Mouse (Mus musculus): Measurements from ENCODE around the gene Oas2. TPM values are rescaled to one million over a fixed set of nuclear protein-coding genes. Genes with fewer than 3 reads are reported as not detected.
A peak's percentile ranks its signal among the peaks of the same experiment; 100 is the strongest.

Gene Oas2
- polyA plus RNA-seq, 1 experiment, result 22.4 TPM

DNA sequence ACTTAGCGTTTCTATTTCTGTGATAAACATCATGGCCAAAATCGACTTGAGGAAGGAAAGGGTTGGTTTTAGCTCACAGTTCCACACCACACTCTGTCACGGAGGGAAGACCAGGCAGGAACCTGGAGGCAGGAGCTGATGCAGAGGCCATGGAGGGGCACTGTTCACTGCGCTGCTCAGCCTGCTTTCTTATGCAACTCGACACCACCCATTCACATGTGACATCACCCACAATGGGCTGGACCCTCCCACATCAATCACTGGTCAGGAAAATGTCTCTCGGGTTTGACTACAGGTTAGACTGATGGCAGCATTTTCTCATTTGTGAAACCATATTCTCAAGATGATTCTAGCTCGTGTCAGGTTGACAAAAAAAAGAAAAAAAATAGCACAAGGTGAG is 28.6 kb downstream of the Oas2 start:
- 55% methylated on average over 7 of the region's 7 CpGs for WGBS
- no peak overlapping the region for H3K27ac ChIP-seq (ENCODE audit: control insufficient read depth, insufficient read depth, low read length)
- H3K36me3 ChIP-seq (ENCODE audit: control insufficient read depth, insufficient read depth, low read length), result no peaks in the 10 kb centered on the region
- no peaks in the 10 kb centered on the region for H3K27me3 ChIP-seq (ENCODE audit: control insufficient read depth, insufficient read depth, low read length)
- H3K4me3 ChIP-seq (ENCODE audit: control insufficient read depth, insufficient read depth, low read length), result no peak overlapping the region
- no peak for TF ChIP-seq POLR2A (IDR thresholded peaks at IDR 0.05; ENCODE audit: control insufficient read depth, extremely low read depth, insufficient read depth, low read length, poor library complexity)
- TF ChIP-seq CTCF (IDR thresholded peaks at IDR 0.05; ENCODE audit: borderline replicate concordance, control insufficient read depth, extremely low read depth, insufficient read depth, low read length, poor library complexity), result no peak
- no peaks in the 10 kb centered on the region for H3K4me1 ChIP-seq (replicated peaks; ENCODE audit: control insufficient read depth, insufficient read depth, low read length)
- no peak for DNase-seq

DNA sequence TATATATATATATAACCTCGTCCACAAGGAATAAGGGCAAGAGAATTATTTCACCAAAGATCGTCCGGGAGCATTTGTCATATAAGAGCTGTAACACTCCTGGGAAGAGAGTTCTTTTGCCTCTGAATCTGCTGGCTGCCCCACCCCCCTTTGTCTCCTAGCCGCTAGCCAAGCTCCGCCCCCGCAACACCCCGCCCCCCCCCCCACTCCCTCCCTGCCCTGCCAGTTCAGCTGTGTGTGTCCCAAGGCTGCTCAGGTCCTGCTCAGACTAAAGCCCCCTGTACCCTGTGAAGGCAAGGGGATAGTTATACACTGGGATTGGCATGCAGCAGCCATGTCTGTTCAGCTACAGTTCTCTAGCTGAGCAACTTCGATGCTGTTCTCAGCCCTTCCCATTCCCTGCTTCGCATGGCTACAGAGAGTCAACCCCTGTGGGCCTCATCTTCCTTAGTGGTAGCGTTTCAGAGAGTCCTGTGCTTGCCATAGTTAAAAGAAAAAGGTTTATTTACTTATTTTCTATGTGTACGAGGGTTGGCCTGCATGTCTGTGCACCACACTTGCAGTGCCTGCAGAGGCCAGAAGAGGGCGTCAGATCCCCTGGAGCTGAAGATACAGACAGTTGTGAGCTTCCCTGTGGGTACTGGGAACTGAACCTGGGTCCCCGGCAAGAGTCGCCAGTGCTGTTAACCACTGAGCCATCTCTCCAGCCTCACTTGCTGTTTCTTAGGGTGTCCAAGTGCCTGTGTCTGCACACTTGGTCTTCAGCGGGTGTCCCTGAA is 30.9 kb downstream of the Oas2 start:
- no peak for DNase-seq
- H3K36me3 ChIP-seq (ENCODE audit: control insufficient read depth, insufficient read depth, low read length), result no peaks in the 10 kb centered on the region
- H3K27ac ChIP-seq (ENCODE audit: control insufficient read depth, insufficient read depth, low read length), result no peak overlapping the region
- H3K4me3 ChIP-seq (ENCODE audit: control insufficient read depth, insufficient read depth, low read length), result no peak overlapping the region
- WGBS, result 69% methylated on average over 15 of the region's 15 CpGs
- H3K4me1 ChIP-seq (replicated peaks; ENCODE audit: control insufficient read depth, insufficient read depth, low read length), result peaks cover 2% of the 10 kb centered on the region
- no peaks in the 10 kb centered on the region for H3K27me3 ChIP-seq (ENCODE audit: control insufficient read depth, insufficient read depth, low read length)
- TF ChIP-seq POLR2A (IDR thresholded peaks at IDR 0.05; ENCODE audit: control insufficient read depth, extremely low read depth, insufficient read depth, low read length, poor library complexity), result no peak

- Histone ChIP-seq H3K4me1 (replicated peaks; ENCODE audit: control insufficient read depth, insufficient read depth, low read length) (peaks cover 2% of the 10 kb centered on the region), H3K27me3 (ENCODE audit: control insufficient read depth, insufficient read depth, low read length) (no peaks in the 10 kb centered on the region; the same call in 1 of the 2 replicates), H3K27ac (ENCODE audit: control insufficient read depth, insufficient read depth, low read length) (no peak overlapping the region), H3K36me3 (ENCODE audit: control insufficient read depth, insufficient read depth, low read length) (no peaks in the 10 kb centered on the region), H3K4me3 (ENCODE audit: control insufficient read depth, insufficient read depth, low read length) (no peak overlapping the region)
- no peak for TF ChIP-seq POLR2A (IDR thresholded peaks at IDR 0.05; ENCODE audit: control insufficient read depth, extremely low read depth, insufficient read depth, low read length, poor library complexity)
- TF ChIP-seq CTCF (IDR thresholded peaks at IDR 0.05; ENCODE audit: borderline replicate concordance, control insufficient read depth, extremely low read depth, insufficient read depth, low read length, poor library complexity), result no peak
- no peak for DNase-seq
- 78% methylated on average over 10 of the region's 10 CpGs for WGBS
Measured at GRCm38 (mm10) chr5:120717136-120717535, 32.5 kb downstream of the Oas2 start.

DNA sequence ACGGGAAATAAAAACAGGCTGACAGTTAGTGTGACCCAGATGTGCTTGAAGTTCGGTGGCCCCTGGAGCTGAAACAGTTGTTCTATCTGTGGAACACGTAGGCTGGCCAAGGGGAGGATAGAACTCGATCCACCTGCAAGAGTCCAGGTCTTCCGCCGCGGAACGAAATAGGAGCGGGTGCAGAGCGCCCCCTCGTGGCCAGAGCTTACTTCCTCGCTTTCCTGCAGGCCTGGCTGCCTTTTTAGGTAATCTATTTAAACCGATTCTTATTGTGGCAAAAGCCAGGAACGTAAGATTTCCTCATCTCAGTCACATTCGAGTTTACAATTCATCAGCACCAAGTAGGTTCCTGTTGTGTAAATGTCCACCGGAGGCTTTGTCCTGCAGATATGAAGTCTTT is 35.3 kb downstream of the Oas2 start:
- Histone ChIP-seq H3K27me3 (ENCODE audit: control insufficient read depth, insufficient read depth, low read length) (no peaks in the 10 kb centered on the region; the same call in 1 of the 2 replicates), H3K27ac (ENCODE audit: control insufficient read depth, insufficient read depth, low read length) (no peak overlapping the region), H3K4me1 (replicated peaks; ENCODE audit: control insufficient read depth, insufficient read depth, low read length) (peaks cover 21% of the 10 kb centered on the region), H3K36me3 (ENCODE audit: control insufficient read depth, insufficient read depth, low read length) (no peaks in the 10 kb centered on the region), H3K4me3 (ENCODE audit: control insufficient read depth, insufficient read depth, low read length) (no peak overlapping the region)
- no peak for TF ChIP-seq POLR2A (IDR thresholded peaks at IDR 0.05; ENCODE audit: control insufficient read depth, extremely low read depth, insufficient read depth, low read length, poor library complexity)
- TF ChIP-seq CTCF (IDR thresholded peaks at IDR 0.05; ENCODE audit: borderline replicate concordance, control insufficient read depth, extremely low read depth, insufficient read depth, low read length, poor library complexity), result peak; percentile 92
- 3% methylated on average over 16 of the region's 16 CpGs for WGBS
- DNase-seq, result peak; percentile 82

- H3K36me3 ChIP-seq (ENCODE audit: control insufficient read depth, insufficient read depth, low read length), result no peaks in the 10 kb centered on the region
- 97% methylated on average over 8 of the region's 8 CpGs for WGBS
- H3K4me3 ChIP-seq (ENCODE audit: control insufficient read depth, insufficient read depth, low read length), result no peak overlapping the region
- no peak overlapping the region for H3K27ac ChIP-seq (ENCODE audit: control insufficient read depth, insufficient read depth, low read length)
- peaks cover 21% of the 10 kb centered on the region for H3K4me1 ChIP-seq (replicated peaks; ENCODE audit: control insufficient read depth, insufficient read depth, low read length)
- H3K27me3 ChIP-seq (ENCODE audit: control insufficient read depth, insufficient read depth, low read length), result no peaks in the 10 kb centered on the region; the same call in 1 of the 2 replicates
- TF ChIP-seq CTCF (IDR thresholded peaks at IDR 0.05; ENCODE audit: borderline replicate concordance, control insufficient read depth, extremely low read depth, insufficient read depth, low read length, poor library complexity) (no peak), POLR2A (IDR thresholded peaks at IDR 0.05; ENCODE audit: control insufficient read depth, extremely low read depth, insufficient read depth, low read length, poor library complexity) (no peak)
- DNase-seq, result no peak
Measured at GRCm38 (mm10) chr5:120712721-120713120, 36.9 kb downstream of the Oas2 start.

GRCm38 (mm10) chr5:120711827-120712226 is 37.8 kb downstream of the Oas2 start, which contains the start of gene Dtx1:
TSS of gene Dtx1 (minus strand) at chr5:120711927.
- peaks cover 21% of the 10 kb centered on the region for H3K4me1 ChIP-seq (replicated peaks; ENCODE audit: control insufficient read depth, insufficient read depth, low read length)
- H3K36me3 ChIP-seq (ENCODE audit: control insufficient read depth, insufficient read depth, low read length), result no peaks in the 10 kb centered on the region
- 47% methylated on average over 3 of the region's 3 CpGs for WGBS
- no peak within 1 kb of the TSS for H3K27ac ChIP-seq (ENCODE audit: control insufficient read depth, insufficient read depth, low read length)
- DNase-seq, result no peak
- no peaks in the 10 kb centered on the region; the same call in 1 of the 2 replicates for H3K27me3 ChIP-seq (ENCODE audit: control insufficient read depth, insufficient read depth, low read length)
- no peak; the same call in 1 of the 2 replicates for TF ChIP-seq POLR2A (IDR thresholded peaks at IDR 0.05; ENCODE audit: control insufficient read depth, extremely low read depth, insufficient read depth, low read length, poor library complexity)
- no peak for TF ChIP-seq CTCF (IDR thresholded peaks at IDR 0.05; ENCODE audit: borderline replicate concordance, control insufficient read depth, extremely low read depth, insufficient read depth, low read length, poor library complexity)
- H3K4me3 ChIP-seq (ENCODE audit: control insufficient read depth, insufficient read depth, low read length), result peak within 1 kb of the TSS; percentile 47
